Comparison of ENCODE assay signal across 8 mouse cellular contexts in genomic region chrX:140456751-140457491, GRCm38 (mm10). TPM values are rescaled to one million over a fixed set of nuclear protein-coding genes. Genes with fewer than 3 reads are reported as not detected.
A peak's percentile ranks its signal among the peaks of the same experiment; 100 is the strongest.
DNase-seq lines count a peak whose midpoint lies in the region; ATAC-seq lines count a peak whose summit lies in the region.

No protein-coding gene starts in this region.

- 13% methylated on average over 39 of the region's 39 CpGs for WGBS in heart, embryonic 13.5 days
- 19% methylated on average over 39 of the region's 39 CpGs for whole genome bisulfite sequencing in limb, embryonic 11.5 days
- WGBS in midbrain, embryonic 16.5 days = 18% methylated on average over 39 of the region's 39 CpGs

- H3K4me3 ChIP-seq in heart, embryonic 13.5 days = peak overlapping the region; percentile 69
- peak overlapping the region; percentile 49 for H3K4me3 ChIP-seq in limb, embryonic 11.5 days (ENCODE audit: low read depth, low read length)
- peak overlapping the region; percentile 59 for H3K4me3 ChIP-seq in midbrain, embryonic 16.5 days (ENCODE audit: low read depth, low read length)

- DNase-seq in heart, adult 11 months = peak; percentile 89
- no peak for DNase-seq in heart, postnatal 25 days (ENCODE audit: low spot score)
- DNase-seq in CD4-positive, CD25-positive, alpha-beta regulatory T cell, adult 2 months (ENCODE audit: low read depth, low spot score) = peak; percentile 41
- peak; percentile 41 to 44 for DNase-seq in cerebellum, postnatal 25 days
- DNase-seq in limb, embryonic 11.5 days (ENCODE audit: low spot score) = peak; percentile 32
- DNase-seq in urinary bladder, postnatal 25 days (ENCODE audit: low spot score) = no peak

- peak overlapping the region; percentile 39; the same call in 1 of the 2 replicates for H3K27ac ChIP-seq in heart, embryonic 13.5 days (replicated peaks)
- no peak overlapping the region for H3K27ac ChIP-seq in limb, embryonic 11.5 days (replicated peaks; ENCODE audit: low read depth, low read length)
- peak overlapping the region; percentile 64 for H3K27ac ChIP-seq in midbrain, embryonic 16.5 days (ENCODE audit: low read length)

- intact Hi-C loops in heart, postnatal 25 days (cut with DNase I) = no loop called here

- no peaks in the 10 kb centered on the region for H3K27me3 ChIP-seq in heart, embryonic 13.5 days (replicated peaks)
- peaks cover 9% of the 10 kb centered on the region; the same call in 1 of the 2 replicates for H3K27me3 ChIP-seq in limb, embryonic 11.5 days (ENCODE audit: control insufficient read depth, insufficient read depth, low read length)
- no peaks in the 10 kb centered on the region for H3K27me3 ChIP-seq in midbrain, embryonic 16.5 days (ENCODE audit: control insufficient read depth, insufficient read depth, low read depth, low read length)

- peak overlapping the region; percentile 72 for H3K4me2 ChIP-seq in heart, embryonic 13.5 days
- H3K4me2 ChIP-seq in limb, embryonic 11.5 days (ENCODE audit: low read depth, severe bottlenecking) = peak overlapping the region; percentile 40
- peak overlapping the region; percentile 53 for H3K4me2 ChIP-seq in midbrain, embryonic 16.5 days (ENCODE audit: low read length)

- no peaks in the 10 kb centered on the region for H3K36me3 ChIP-seq in heart, embryonic 13.5 days
- no peaks in the 10 kb centered on the region for H3K36me3 ChIP-seq in limb, embryonic 11.5 days (ENCODE audit: control insufficient read depth, insufficient read depth, low read length)
- H3K36me3 ChIP-seq in midbrain, embryonic 16.5 days (ENCODE audit: control insufficient read depth, insufficient read depth, low read length) = no peaks in the 10 kb centered on the region

- H3K9me3 ChIP-seq in heart, embryonic 13.5 days = no peaks in the 10 kb centered on the region
- H3K9me3 ChIP-seq in limb, embryonic 11.5 days (ENCODE audit: control insufficient read depth, low read length) = no peaks in the 10 kb centered on the region
- H3K9me3 ChIP-seq in midbrain, embryonic 16.5 days (replicated peaks; ENCODE audit: control insufficient read depth, low read length, poor library complexity, severe bottlenecking) = no peaks in the 10 kb centered on the region

- H3K9ac ChIP-seq in heart, embryonic 13.5 days = peak overlapping the region; percentile 79
- peak overlapping the region; percentile 58 for H3K9ac ChIP-seq in limb, embryonic 11.5 days (ENCODE audit: low read length)
- peak overlapping the region; percentile 69 for H3K9ac ChIP-seq in midbrain, embryonic 16.5 days (ENCODE audit: low read depth, low read length)

- no peak for ATAC-seq in heart, embryonic 13.5 days (ENCODE audit: extremely low read depth, insufficient number of reproducible peaks, low FRiP score, low TSS enrichment)
- ATAC-seq in limb, embryonic 11.5 days (ENCODE audit: insufficient number of reproducible peaks, low FRiP score, low TSS enrichment, low read depth) = 0 out of 2 replicates have a peak, but pooled peaks have one; percentile 41
- peak; percentile 68 for ATAC-seq in midbrain, embryonic 16.5 days

- 0 out of 2 replicates have a peak, but pooled peaks cover 6% of the 10 kb centered on the region for H3K4me1 ChIP-seq in heart, embryonic 13.5 days
- no peaks in the 10 kb centered on the region for H3K4me1 ChIP-seq in limb, embryonic 11.5 days (ENCODE audit: control insufficient read depth, insufficient read depth, low read length)
- no peaks in the 10 kb centered on the region for H3K4me1 ChIP-seq in midbrain, embryonic 16.5 days (ENCODE audit: control insufficient read depth, insufficient read depth, low read length)

RNA-seq across cellular contexts. Expression of gene Prps1, which starts 0.5 kb away (rescaled TPM):
- 10 to 100 TPM; 27.8 to 28.0 TPM for total RNA-seq in heart, postnatal 25 days (2021)
- 54.0 and 64.0 TPM in 2 replicates for polyA plus RNA-seq in heart, embryonic 13.5 days (2015; fragmentation: Nextera tagmentation; extraction: Ambion mirVana)
- 88.3 and 91.5 TPM in 2 replicates for polyA plus RNA-seq in limb, embryonic 11.5 days (2014; fragmentation: Nextera tagmentation; extraction: Ambion mirVana)
- 88.0 and 94.6 TPM in 2 replicates for polyA plus RNA-seq in midbrain, embryonic 16.5 days (2015; fragmentation: Nextera tagmentation; extraction: Ambion mirVana)

Comparison
In these comparisons a context has a peak if more than half of its experiments do, and no peak if none do; other contexts are left out.
1. DNase-seq: peak in heart, adult 11 months (single experiment), CD4-positive, CD25-positive, alpha-beta regulatory T cell, adult 2 months (single experiment), cerebellum, postnatal 25 days (2 of 2) and limb, embryonic 11.5 days (single experiment); none in heart, postnatal 25 days (single experiment) and urinary bladder, postnatal 25 days (single experiment).
2. Peak in every context shown above with its lines, with median percentiles within 50 percentile points of each other: H3K4me2 ChIP-seq, H3K4me3 ChIP-seq and H3K9ac ChIP-seq.